Mouse (Mus musculus) MEL (cell line): ENCODE data around the gene Slc17a5.

Experiments used
- JUND ChIP-seq: IDR thresholded peaks from 2 replicates; pipeline ENCODE4 v1.6.1; 2011; ENCODE audit warnings: low read depth, mild to moderate bottlenecking, improper control_type of control experiment, low read length
- SMC3 ChIP-seq: IDR thresholded peaks from 2 replicates; pipeline ENCODE4 v1.6.1; 2011; ENCODE audit warnings: low read depth, low read length, improper control_type of control experiment

GRCm38 (mm10) chr9:78533296-78533935, 54.4 kb downstream of the Slc17a5 start:
- no peak for TF ChIP-seq JUND
- no peak for TF ChIP-seq SMC3
